Mouse (Mus musculus): ENCODE data around the gene A630023A22Rik. TPM values are rescaled to one million over a fixed set of nuclear protein-coding genes. Genes with fewer than 3 reads are reported as not detected.

The A630023A22Rik gene
- polyA plus RNA-seq, 1 experiment from 2014 or later = 0.79 TPM

- 12% methylated on average over 11 of the region's 11 CpGs for WGBS
- no peaks in the 10 kb centered on the region for H3K9me3 ChIP-seq
- no peak overlapping the region for H3K9ac ChIP-seq
- H3K27ac ChIP-seq = no peak overlapping the region
- H3K4me3 ChIP-seq (replicated peaks) = no peak overlapping the region
- H3K4me2 ChIP-seq (replicated peaks) = no peak overlapping the region
- H3K36me3 ChIP-seq = no peaks in the 10 kb centered on the region
- no peaks in the 10 kb centered on the region for H3K27me3 ChIP-seq (replicated peaks)
- peak; percentile 71 for ATAC-seq
- no peaks in the 10 kb centered on the region for H3K4me1 ChIP-seq (replicated peaks)
Observed at GRCm38 (mm10) chr14:34080321-34080997, 22.1 kb downstream of the A630023A22Rik start.

- Histone ChIP-seq H3K36me3 (no peaks in the 10 kb centered on the region), H3K4me1 (replicated peaks) (no peaks in the 10 kb centered on the region), H3K4me3 (replicated peaks) (no peak overlapping the region), H3K9ac (no peak overlapping the region), H3K9me3 (no peaks in the 10 kb centered on the region), H3K4me2 (replicated peaks) (no peak overlapping the region), H3K27me3 (replicated peaks) (no peaks in the 10 kb centered on the region), H3K27ac (no peak overlapping the region)
- 61% methylated on average over 4 of the region's 4 CpGs for WGBS
- no peak for ATAC-seq
Observed at GRCm38 (mm10) chr14:34078293-34078692, 24.3 kb downstream of the A630023A22Rik start.

- H3K4me2 ChIP-seq (replicated peaks) = no peak overlapping the region
- WGBS = 72% methylated on average over 5 of the region's 5 CpGs
- no peaks in the 10 kb centered on the region for H3K4me1 ChIP-seq (replicated peaks)
- no peaks in the 10 kb centered on the region for H3K9me3 ChIP-seq
- no peak for ATAC-seq
- H3K36me3 ChIP-seq = no peaks in the 10 kb centered on the region
- H3K4me3 ChIP-seq (replicated peaks) = no peak overlapping the region
- no peak overlapping the region for H3K27ac ChIP-seq
- no peak overlapping the region for H3K9ac ChIP-seq
- H3K27me3 ChIP-seq (replicated peaks) = no peaks in the 10 kb centered on the region
Observed at GRCm38 (mm10) chr14:34077222-34077621, 25.3 kb downstream of the A630023A22Rik start.

GRCm38 (mm10) chr14:34075346-34075745 is 27.2 kb downstream of the A630023A22Rik start:
- H3K27ac ChIP-seq = no peak overlapping the region
- WGBS = 51% methylated on average over 4 of the region's 4 CpGs
- no peak overlapping the region for H3K9ac ChIP-seq
- no peaks in the 10 kb centered on the region for H3K27me3 ChIP-seq (replicated peaks)
- no peak overlapping the region for H3K4me2 ChIP-seq (replicated peaks)
- H3K9me3 ChIP-seq = no peaks in the 10 kb centered on the region
- H3K36me3 ChIP-seq = no peaks in the 10 kb centered on the region
- no peaks in the 10 kb centered on the region for H3K4me1 ChIP-seq (replicated peaks)
- no peak for ATAC-seq
- H3K4me3 ChIP-seq (replicated peaks) = no peak overlapping the region

- Histone ChIP-seq H3K4me2 (replicated peaks) (no peak overlapping the region), H3K27ac (no peak overlapping the region), H3K9me3 (no peaks in the 10 kb centered on the region), H3K4me1 (replicated peaks) (no peaks in the 10 kb centered on the region), H3K27me3 (replicated peaks) (no peaks in the 10 kb centered on the region), H3K9ac (no peak overlapping the region), H3K36me3 (no peaks in the 10 kb centered on the region), H3K4me3 (replicated peaks) (no peak overlapping the region)
- ATAC-seq = no peak
- 76% methylated on average over 6 of the region's 6 CpGs for WGBS
Observed at GRCm38 (mm10) chr14:34071665-34072064, 30.9 kb downstream of the A630023A22Rik start.

- Histone ChIP-seq H3K4me2 (replicated peaks) (no peak within 1 kb of the TSS), H3K27me3 (replicated peaks) (no peaks in the 10 kb centered on the region), H3K4me3 (replicated peaks) (no peak within 1 kb of the TSS), H3K9me3 (no peaks in the 10 kb centered on the region), H3K9ac (no peak within 1 kb of the TSS), H3K36me3 (no peaks in the 10 kb centered on the region), H3K27ac (no peak within 1 kb of the TSS), H3K4me1 (replicated peaks) (no peaks in the 10 kb centered on the region)
- WGBS = 90% methylated on average over 6 of the region's 6 CpGs
- ATAC-seq = no peak
Observed at GRCm38 (mm10) chr14:34052516-34052915, 50.0 kb downstream of the A630023A22Rik start, which contains the start of gene Antxrl. Gene Antxrl (plus strand): TSS chr14:34052707.

GRCm38 (mm10) chr14:34050101-34050779 is 52.3 kb downstream of the A630023A22Rik start:
- Histone ChIP-seq H3K27ac (no peak overlapping the region), H3K4me2 (replicated peaks) (no peak overlapping the region), H3K4me3 (replicated peaks) (no peak overlapping the region), H3K9ac (no peak overlapping the region), H3K36me3 (no peaks in the 10 kb centered on the region), H3K4me1 (replicated peaks) (no peaks in the 10 kb centered on the region), H3K27me3 (replicated peaks) (no peaks in the 10 kb centered on the region), H3K9me3 (no peaks in the 10 kb centered on the region)
- no peak for ATAC-seq
- 70% methylated on average over 5 of the region's 5 CpGs for WGBS

- no peak for ATAC-seq
- WGBS = 51% methylated on average over 3 of the region's 3 CpGs
Observed at GRCm38 (mm10) chr14:34043341-34043740, 59.2 kb downstream of the A630023A22Rik start.

GRCm38 (mm10) chr14:34041241-34041640 is 61.3 kb downstream of the A630023A22Rik start:
- H3K4me3 ChIP-seq (replicated peaks) = no peak overlapping the region
- H3K36me3 ChIP-seq = no peaks in the 10 kb centered on the region
- no peaks in the 10 kb centered on the region for H3K9me3 ChIP-seq
- no peak overlapping the region for H3K27ac ChIP-seq
- ATAC-seq = no peak
- 87% methylated on average over 4 of the region's 4 CpGs for WGBS
- H3K4me2 ChIP-seq (replicated peaks) = no peak overlapping the region
- no peaks in the 10 kb centered on the region for H3K4me1 ChIP-seq (replicated peaks)
- H3K27me3 ChIP-seq (replicated peaks) = no peaks in the 10 kb centered on the region
- no peak overlapping the region for H3K9ac ChIP-seq

More at GRCm38 (mm10) chr14:34043341-34043740, 59.2 kb downstream of the A630023A22Rik start:
- Histone ChIP-seq H3K27me3 (replicated peaks) (no peaks in the 10 kb centered on the region), H3K36me3 (no peaks in the 10 kb centered on the region), H3K4me3 (replicated peaks) (no peak overlapping the region), H3K9me3 (no peaks in the 10 kb centered on the region), H3K4me1 (replicated peaks) (no peaks in the 10 kb centered on the region), H3K9ac (no peak overlapping the region), H3K27ac (no peak overlapping the region), H3K4me2 (replicated peaks) (no peak overlapping the region)

GRCm38 (mm10) chr14:34033841-34034610 is 68.5 kb downstream of the A630023A22Rik start:
- Histone ChIP-seq H3K4me2 (replicated peaks) (no peak overlapping the region), H3K4me3 (replicated peaks) (no peak overlapping the region), H3K27me3 (replicated peaks) (no peaks in the 10 kb centered on the region), H3K9ac (no peak overlapping the region), H3K36me3 (no peaks in the 10 kb centered on the region), H3K4me1 (replicated peaks) (no peaks in the 10 kb centered on the region), H3K9me3 (no peaks in the 10 kb centered on the region), H3K27ac (no peak overlapping the region)
- WGBS = 84% methylated on average over 8 of the region's 8 CpGs
- ATAC-seq = no peak

GRCm38 (mm10) chr14:34026710-34027109 is 75.8 kb downstream of the A630023A22Rik start:
- no peak for ATAC-seq
- Histone ChIP-seq H3K9me3 (no peaks in the 10 kb centered on the region), H3K27me3 (replicated peaks) (no peaks in the 10 kb centered on the region), H3K4me1 (replicated peaks) (no peaks in the 10 kb centered on the region), H3K4me3 (replicated peaks) (no peak overlapping the region), H3K27ac (no peak overlapping the region), H3K4me2 (replicated peaks) (no peak overlapping the region), H3K36me3 (no peaks in the 10 kb centered on the region), H3K9ac (no peak overlapping the region)
- WGBS = 51% methylated on average over 2 of the region's 2 CpGs

GRCm38 (mm10) chr14:34016938-34017337 is 85.6 kb downstream of the A630023A22Rik start:
- Histone ChIP-seq H3K4me3 (replicated peaks) (no peak overlapping the region), H3K9ac (no peak overlapping the region), H3K27ac (no peak overlapping the region), H3K9me3 (no peaks in the 10 kb centered on the region), H3K4me2 (replicated peaks) (no peak overlapping the region), H3K36me3 (no peaks in the 10 kb centered on the region), H3K4me1 (replicated peaks) (no peaks in the 10 kb centered on the region), H3K27me3 (replicated peaks) (no peaks in the 10 kb centered on the region)
- 85% methylated on average over 2 of the region's 2 CpGs for WGBS
- no peak for ATAC-seq

Data from intestine, embryonic 15.5 days (tissue).